Mouse (Mus musculus) thymus, adult 18-20 months (tissue): ENCODE results near the gene Rassf2.
A peak's percentile ranks its signal among the peaks of the same experiment; 100 is the strongest.

ENCODE experiments used
- DNase-seq, 2 experiments: peaks; one replicate each; pipeline ENCODE4 v3.0.0; 2022; ENCODE audit warnings: mixed read lengths in 2 of 2

The Rassf2 gene

DNA sequence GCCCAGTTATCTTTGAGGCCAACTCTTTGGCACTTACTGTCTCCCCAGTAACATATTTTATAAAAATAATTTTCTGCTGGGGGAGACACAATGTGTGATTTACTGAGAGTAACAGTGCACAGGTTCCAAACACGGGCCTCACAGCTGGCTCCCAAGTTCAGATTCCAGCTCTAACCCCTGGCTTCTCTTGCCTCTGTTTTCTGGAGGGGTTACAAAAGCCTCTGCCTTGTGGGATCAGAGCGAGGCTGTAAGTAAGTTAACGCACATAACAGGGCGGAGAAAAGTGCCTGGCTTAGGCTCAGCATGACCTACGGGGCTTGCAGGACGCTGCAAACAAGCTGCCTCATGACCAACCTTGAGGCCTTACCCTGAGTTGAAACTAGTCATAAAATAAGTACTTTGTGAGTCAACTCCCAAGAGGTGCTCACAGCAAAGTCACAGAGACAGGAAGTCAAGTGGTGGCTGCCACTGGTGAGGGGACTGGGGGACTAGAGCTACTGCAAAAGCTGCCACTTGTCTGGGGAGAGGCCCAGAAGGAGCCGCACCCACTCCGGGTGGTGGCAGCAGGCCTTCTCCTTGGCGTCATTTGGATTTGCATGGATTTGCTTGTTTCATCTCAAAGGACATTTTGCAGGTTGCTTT, 25.4 kb downstream of the Rassf2 start:
- no peak for DNase-seq

DNA sequence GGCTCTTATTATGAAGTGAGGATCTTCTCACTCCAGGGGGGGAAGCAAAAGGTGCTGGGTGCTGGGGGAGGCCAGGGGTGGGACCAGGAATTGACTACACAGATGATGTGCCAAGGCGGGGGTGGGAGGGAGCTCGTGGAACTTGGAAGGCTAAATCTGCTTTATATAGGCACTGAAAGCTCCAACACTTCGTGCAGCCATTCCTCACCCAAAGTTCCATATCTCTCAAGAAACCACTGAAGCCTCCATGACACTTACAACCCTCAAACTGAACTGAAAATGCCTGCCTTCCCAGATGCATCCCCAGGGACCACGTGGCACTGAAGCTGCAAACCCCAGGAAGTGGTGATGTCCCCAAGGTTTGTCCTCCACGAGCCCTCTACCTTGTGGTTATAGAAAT, 26.1 kb downstream of the Rassf2 start:
- DNase-seq, result no peak

DNA sequence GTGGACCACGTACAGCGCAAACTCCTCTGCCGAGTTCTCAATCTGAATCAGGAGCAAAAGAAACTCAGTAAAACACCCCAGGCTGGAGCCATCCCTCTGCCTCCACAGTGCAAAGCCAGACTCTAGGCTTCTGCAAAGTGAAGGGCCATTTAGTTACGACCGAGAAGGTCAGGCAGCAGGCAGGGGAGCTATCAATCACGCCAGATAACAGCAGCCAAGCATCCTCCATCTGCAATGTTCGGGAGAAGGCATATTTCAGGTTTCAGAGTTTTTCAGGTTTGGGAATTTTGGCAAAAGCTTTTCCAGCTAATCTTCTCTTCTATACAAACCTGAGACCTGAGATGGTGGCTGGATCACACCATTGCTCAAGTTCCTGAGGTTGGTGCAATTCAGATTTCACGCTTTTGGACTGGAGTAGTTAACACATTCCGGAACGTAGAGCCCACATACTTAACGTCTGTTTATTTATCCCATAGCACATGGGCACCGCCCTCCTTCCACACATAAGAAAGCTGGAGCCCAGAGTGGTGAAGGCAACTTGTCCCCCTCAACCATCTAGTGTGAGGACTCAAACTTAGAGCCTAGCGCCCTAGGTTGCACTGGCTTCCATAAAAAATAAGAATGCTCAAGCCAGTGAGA, 28.2 kb downstream of the Rassf2 start:
- DNase-seq, result no peak

DNA sequence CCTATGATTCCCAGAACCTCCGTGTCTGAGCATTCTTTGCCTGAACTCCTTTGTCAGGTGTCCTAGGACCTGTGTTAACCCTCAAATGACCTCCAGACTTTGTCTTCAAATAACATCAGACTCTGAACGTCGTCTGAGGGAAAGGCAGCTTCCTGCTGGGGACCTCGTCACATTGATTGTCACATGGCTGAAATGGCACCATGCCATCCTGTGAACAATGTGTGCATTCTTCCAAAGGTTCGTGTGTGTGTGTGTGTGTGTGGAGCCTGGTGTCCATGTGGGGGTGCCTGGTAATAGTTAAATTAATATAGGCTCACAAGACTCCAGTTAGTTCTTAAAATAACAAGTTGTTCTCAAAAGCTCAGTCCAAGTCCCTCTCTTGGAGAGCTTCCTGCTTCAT, 32.7 kb downstream of the Rassf2 start:
- DNase-seq, result no peak

DNA sequence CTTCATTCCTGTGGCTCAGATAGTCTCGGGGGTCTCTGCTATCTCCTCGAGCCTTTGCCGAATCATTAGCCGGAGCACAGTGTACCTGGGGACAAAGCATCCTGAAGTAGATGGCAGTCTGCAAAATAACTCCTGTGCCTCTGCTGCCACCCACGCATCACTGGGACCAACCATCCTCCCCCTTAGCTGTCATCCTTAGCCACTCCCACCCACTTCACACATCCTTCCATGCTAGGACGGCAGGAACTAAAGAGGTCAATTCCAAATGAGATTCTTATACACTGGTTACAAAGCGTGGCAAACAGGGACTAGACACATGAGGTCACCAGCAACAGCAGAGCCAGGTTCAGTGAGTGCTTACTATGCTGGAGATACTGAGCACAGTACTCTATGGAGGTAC, 33.7 kb downstream of the Rassf2 start:
- DNase-seq, result no peak

DNA sequence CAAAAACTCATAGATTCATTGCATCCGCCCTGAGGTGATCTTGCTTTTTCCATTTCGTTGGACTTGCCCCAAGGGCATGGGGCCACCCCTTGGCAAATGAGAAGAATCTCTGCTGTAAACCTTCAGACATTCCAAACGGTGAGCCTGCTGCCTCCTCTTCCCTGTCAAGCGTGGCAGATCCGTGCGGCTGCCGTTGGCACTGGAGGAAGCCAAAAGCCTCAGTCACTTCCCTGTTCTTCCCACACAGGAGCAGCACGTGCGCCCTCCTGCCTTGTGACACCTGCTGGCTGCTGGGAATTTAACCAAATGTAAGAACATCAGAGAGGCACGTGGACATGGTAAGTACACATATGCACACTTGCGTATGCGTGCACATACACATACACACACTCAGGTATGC, 34.3 kb downstream of the Rassf2 start:
- no peak for DNase-seq

DNA sequence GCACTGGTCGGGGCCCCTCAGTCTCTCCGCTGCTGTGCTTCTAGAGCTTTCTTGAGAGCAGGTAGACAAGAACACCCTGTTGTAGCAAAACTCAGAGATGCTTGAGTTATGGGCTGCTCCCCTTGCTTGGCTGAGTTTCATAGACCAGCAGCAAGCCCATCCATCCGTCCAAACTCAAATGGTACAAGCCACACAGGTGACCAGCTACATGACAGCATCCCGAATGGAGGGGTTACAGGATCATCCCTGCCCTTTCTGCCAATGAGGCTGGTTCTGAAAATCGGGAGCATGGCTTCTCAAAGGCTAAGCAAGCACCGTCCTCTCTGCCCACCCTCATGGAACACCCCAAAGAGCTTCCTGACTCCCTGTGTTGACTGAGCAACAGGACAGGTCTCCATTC, 35.1 kb downstream of the Rassf2 start:
- no peak for DNase-seq

DNA sequence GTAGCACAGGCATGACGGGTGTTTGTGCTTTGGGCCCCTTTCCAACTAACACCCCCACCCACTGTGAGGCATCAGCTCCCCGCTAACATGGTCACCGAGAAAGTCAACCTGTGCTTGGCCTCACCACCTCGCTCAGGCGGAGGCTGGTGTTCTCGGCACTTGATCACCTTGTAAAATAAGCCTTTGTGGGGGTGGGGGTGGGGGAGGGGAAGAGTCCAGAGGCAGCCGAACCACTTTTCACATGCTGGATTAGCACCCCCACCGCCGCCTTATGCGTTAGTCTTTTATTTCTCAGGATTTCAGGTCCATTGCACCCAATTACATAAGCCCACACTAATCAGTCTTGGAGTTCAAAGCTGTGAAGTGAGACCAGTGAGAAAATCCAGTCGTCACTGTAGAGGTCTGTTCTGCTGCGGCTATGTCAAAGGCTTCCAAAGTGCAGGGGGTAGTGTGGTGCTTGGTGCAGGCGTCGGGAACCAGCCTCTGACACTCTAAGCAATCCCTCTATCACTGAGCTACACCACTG, 36.4 kb downstream of the Rassf2 start:
- DNase-seq, result no peak

DNA sequence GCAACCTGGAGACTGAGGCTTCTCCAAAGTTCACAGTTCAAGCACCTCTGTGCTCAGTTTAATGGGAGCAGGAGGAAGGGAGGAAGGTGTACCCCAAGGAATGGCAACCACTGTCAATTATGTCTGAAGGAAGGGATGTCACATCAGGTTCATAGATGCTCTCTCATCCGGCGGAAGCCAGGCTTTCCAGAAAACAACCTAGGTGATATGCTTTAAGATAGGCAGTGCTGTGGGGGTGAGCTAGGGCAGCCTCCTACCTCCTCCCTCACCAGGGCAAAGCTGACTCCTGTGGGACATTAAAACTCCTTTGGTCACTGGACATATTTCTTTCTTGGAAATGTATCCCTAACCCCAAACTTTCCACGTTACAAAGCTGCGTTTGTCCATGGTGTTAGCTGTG, 36.9 kb downstream of the Rassf2 start:
- DNase-seq, result no peak

DNA sequence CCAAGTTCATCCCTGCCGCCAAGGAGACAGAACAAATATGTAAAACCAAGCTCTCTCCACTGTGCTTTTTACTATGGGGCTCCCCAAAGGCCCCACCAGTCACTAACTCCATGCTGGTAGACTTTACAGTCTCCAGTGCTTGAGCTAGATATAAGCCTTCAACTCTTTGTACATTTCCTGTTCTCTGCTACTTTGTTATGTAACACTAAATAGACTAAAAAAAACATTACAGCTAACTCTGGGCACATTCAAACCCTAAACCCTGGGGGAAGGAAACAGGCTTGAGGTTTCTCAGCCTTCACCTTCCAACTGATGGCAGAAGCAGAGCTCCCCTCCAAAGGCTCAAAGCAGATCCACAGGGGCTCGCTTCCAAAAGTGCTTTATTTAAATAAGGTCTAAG, 37.6 kb downstream of the Rassf2 start:
- DNase-seq, result no peak

DNA sequence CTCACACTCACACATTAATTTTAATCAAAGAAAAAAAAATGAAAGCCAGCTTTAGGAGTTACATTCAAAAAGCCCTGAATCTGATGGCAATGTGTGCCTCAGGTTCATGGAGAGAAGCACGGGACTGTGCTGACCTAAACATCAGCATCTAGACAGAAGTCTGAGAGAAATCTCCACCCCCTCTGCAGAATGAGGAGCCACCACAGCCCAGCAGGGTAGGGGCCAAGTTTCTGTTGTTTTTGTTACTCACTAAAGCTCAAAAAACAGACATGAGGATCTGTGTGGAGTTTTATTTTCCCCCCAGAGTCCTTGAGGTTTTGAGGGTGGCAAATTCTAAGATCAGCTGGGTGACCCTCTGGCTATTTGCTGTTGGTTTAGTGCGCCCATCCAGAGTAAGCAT, 41.5 kb downstream of the Rassf2 start:
- DNase-seq, result no peak

DNA sequence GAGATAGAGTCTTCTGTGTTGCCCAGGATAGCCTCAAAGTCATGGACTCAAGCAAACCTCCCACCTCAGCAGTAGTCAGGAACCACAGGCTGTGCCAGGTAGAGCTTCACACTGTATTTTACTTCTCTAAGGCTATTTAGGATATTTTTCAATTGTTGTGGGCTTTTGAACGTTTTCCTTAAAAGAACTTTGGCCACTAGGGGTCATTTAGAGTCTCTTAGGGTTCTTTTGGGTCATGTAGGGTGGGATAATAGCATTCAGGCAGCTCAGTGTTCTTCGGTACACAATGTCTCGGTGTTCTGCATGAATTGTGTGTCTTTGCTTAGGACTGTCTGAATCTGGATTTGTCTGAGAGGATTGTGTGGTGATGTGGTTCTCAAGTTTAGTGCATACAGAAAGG, 42.1 kb downstream of the Rassf2 start:
- DNase-seq, result no peak

DNA sequence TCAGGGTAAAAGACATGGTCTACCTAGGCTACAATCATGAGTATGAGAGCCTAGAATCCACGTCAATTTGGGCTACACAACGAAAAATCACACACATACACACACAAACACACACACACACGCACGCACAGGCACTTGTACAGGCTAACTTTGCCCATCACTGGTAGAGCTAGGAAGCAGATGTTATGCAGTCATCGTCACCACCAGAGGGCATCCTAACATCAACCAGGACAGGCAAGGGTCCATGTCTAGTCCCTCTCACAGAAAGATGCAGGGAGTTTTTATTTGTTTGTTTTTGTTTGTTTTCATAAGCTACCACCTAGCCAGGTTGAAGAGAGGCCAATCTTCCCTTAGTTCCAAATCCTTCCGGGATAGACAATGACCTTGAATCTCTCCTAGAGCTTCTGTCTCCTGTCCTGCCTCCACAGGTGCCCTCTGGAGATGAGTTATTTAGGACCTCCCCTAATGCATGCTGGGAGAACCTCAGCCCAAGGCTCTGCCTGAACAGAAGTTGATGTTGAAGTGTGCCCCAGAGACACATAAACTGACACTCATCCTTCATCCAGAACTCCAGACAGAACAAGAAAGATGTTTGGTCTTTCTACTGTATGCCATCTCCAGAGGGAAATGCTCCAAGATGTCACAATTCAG, 47.4 kb downstream of the Rassf2 start:
- DNase-seq, result no peak

DNA sequence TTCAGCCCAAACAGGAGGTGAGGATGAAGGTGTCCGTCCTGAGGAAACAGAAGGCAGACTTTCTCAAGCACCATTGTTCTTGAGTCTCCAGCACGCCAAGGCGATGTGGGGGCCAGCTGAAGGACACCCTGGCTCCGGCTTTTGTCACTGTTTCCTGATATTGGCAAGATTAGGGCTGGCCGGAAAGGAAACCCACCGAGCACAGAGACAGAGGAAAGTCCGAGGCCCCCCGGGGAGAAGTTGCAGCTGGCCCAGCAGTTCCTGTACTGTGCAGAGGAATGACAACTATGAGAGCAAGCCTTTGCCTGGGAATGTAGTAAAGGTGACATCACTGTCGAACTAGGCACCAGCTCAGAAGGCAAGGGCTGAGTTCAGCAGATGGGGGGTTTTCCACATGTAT, 49.2 kb downstream of the Rassf2 start:
- DNase-seq, result no peak

DNA sequence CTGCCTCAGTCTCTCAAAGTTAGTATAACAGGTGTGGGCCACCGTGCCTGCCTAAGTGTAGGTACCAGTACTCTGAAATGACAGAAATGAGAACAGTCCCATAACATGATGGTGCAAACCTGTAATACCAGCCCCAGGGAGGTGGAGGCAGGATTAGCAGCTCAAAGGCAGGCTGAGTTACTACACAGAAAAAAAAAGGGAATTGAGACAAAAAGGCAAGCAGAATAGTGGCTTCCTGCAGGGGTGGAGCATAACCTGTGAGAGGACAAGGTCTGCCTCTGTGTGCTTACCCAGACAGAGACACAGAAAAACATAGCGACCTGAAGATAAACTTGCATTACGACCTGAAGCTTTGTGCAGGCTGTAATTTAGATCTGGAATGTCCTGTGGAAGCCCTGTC, 53.4 kb downstream of the Rassf2 start:
- no peak for DNase-seq

DNA sequence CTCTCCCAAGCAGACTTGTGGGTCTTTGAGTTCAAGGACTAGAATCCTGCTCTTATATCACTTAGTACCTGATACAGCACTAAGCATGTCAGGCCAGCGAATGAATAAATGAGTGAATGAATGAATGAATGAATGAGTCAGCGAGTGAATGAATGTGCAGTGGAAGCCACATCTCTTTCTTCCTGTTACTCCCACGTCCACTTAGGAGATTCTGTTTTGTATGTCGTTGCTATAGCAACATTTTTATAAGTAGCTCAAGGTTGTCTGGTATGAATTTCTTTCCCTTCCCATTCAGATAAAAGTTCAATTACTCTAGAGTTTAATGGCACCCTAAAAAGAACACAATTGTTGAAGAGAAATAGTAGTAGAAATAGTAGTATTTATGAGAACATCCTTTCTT, 59.0 kb downstream of the Rassf2 start:
- DNase-seq, result no peak

DNA sequence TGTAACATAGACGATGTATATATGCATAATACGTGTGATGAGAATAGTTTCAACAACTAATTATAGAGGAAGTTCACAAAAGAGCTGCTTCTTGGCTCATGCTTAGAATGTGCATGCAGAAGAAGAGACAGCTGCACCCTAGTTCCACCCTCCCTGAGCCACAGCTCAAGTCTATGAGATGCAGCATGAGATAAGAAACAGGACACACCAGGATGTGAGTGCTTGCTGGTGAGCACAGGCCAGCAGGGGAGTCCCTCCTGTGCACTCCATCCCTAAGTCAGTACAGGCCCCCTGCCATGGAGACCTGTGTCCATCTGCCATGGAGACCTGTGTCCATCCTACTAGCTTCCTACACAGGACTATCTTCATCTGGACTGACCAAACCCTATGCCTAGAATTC, 59.5 kb downstream of the Rassf2 start:
- DNase-seq, result no peak

DNA sequence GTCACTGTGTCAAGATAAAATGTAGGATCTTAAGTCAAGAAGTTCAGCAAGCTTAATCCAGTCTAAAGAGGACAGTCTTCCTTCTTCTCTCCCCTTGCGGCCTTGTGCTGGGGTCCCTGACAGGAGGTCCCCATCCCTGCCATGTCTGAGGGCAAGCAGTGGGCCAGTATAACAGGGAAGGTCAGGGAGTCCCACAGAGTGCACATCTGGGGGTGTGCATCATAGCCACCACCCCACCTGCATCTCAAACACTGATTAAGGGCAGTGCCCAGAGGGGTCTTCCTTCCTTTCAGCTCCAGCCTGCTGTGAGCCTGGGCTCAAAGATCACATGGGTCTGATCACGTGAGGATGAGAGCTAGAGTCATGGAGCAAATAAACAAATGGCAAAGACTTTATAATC, 68.4 kb downstream of the Rassf2 start:
- DNase-seq, result no peak

DNA sequence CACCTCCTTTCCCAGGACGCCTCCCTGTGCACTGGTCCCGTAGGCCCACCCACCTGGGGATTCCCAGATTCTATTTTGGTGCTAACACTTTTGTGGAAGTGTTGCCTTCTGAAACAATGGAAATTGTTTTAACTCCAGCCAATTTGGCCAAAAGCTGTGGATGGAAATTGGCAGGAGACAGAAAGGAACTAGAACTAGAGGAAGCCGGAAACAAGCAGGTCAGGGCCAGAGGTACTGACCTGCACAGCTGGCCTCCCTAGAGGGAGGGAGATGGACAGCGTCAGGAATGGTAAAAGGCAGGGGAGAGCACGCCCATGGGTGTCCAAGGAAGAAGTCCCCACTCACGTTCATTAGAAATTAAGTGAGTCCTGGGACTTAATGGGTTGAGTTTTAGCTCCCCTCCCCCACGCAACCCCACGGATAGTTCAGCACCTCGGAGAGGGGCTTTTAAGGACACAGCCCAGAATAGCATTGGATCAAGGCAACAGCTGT, 72.3 kb downstream of the Rassf2 start:
- no peak for DNase-seq

DNA sequence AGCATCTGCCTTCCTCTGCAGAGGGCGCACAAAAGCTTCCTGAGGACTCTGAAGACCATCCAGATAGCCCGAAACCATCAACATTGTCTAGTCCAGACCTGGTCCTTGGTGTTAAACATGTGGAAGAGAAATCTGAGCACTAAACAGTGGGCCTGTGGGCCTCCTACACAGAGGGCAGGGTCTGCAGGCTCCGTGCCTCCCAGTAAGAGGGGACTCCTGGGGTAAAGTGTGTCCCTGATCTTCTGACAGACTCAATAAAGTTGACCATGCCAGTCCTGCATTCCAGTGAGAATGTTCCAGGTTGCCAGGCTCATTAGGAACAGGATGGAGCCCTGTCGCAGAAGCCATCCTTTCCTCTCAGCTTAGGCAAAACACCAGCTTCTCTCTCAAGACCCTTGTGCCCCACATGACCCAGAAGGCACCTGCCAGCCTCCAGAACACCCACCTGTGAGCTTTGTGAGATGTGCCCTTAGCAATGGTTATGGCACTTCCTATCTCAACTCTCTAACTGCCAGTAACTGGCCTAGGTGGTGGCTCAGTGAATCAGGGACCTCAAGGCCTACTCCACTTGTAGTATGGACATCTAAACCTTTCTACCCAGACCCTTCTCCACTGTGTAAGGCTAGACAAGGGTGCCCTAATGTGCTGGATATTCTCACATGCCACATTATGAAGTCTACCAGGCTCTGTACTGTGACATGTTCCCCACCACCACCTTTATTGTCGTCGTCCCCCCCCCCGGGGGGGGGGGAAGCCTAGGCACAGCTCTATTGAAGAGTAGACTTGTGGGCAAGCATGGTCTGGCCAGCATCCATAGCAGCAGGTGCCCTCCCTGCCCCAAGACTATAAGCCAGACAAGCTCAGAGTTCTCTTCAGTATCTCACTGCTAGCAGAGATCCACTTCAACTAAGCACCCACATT, 73.5 kb downstream of the Rassf2 start:
- no peak for DNase-seq

DNA sequence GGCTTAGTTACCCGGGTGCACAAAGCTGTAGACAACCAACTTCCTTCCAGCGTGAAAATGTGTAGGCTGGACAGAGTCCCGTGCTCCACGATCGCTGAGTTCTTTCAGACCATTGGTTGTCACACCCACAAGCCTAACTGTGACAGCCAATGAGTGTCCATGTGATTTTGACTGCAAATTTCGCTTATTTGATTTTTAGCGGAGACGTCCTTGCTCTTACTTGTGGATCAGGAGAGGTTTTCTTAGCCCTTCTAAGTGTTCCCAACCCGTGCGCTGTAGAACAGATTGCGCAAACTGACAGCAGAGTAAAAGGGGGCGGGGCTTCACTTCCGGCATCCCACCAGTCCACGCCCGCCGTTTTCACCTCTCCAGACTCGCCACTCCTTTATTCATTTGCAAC, 74.8 kb downstream of the Rassf2 start:
- DNase-seq, result peak in 1 of 2 experiments; percentile 27

DNA sequence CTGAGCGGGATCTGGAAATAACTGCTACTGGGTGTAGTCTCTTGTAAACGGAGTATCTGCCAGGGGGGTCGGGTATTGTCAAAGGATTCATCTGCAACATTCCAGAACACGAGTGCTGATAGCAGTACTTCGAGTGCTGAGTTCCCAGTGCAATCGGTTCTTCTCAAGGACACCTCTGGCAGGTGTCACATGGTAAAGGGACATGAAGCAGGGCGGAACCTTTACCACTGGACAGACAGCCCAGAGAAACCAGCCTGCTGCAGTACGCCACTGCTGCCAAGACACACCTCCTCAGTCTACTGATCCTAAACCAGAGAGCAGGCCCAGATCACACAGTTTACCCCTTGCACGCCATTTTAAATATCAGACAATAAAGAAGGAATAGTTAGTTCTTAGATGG, 75.2 kb downstream of the Rassf2 start:
- no peak for DNase-seq

DNA sequence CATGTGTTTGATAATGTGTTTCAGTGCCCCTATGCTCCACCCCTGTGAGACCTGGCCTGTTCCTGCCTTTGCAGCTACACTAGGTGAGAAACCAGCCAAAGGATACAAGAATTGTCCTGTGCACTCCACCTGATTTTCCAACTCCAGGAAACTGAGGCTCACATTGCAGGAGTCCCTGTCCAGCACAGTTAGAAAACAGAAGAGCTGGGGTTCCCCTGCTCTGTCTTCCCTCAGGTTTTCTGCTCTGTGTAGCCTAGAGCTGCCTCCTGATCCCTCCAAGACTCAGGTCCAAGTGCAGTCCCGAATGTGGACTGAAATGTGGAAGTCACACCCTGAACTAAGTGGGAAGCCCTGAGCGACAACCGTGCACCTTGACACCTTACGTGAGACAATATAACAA, 76.3 kb downstream of the Rassf2 start:
- DNase-seq, result no peak
